Mouse (Mus musculus) MEL (cell line): Measurements from ENCODE around the gene Slc25a4. TPM values are rescaled to one million over a fixed set of nuclear protein-coding genes. Genes with fewer than 3 reads are reported as not detected.

Experiments
- DNase-seq: peaks from one replicate; pipeline ENCODE4 v3.0.0; 2011; ENCODE audit warnings: low read depth, low spot score
- H3K27ac ChIP-seq: 2 replicates; pipeline ENCODE4 v1.5.1; 2012; ENCODE audit warnings: low read depth, mild to moderate bottlenecking, control low read depth, low read length, moderate library complexity; ENCODE audit not compliant: control insufficient read depth
- H3K27me3 ChIP-seq, 2 experiments: fragments of 150-350 bp in 1 of 2; sonication (generic) in 1 of 2; 2 replicates each; pipeline ENCODE4 v1.6.1; 2012; ENCODE audit warnings: low read length in 2 of 2, mild to moderate bottlenecking in 2 of 2, improper control_type of control experiment in 1 of 2, moderate library complexity in 1 of 2; ENCODE audit not compliant: insufficient read depth in 2 of 2, control insufficient read depth in 1 of 2
- H3K36me3 ChIP-seq, 2 experiments: 2 replicates each; pipeline ENCODE4 v1.6.1; 2012 to 2014; ENCODE audit warnings: low read length in 2 of 2, improper control_type of control experiment in 1 of 2, inconsistent platforms in 1 of 2, mild to moderate bottlenecking in 1 of 2; ENCODE audit not compliant: insufficient read depth in 2 of 2, control insufficient read depth in 1 of 2
- H3K4me1 ChIP-seq, 2 experiments: fragments of 150-350 bp in 1 of 2; sonication (generic) in 1 of 2; 2 replicates each; pipeline ENCODE4 v1.6.1; 2012; ENCODE audit warnings: low read length in 2 of 2, improper control_type of control experiment in 1 of 2, mild to moderate bottlenecking in 1 of 2; ENCODE audit not compliant: insufficient read depth in 2 of 2, control insufficient read depth in 1 of 2
- H3K4me3 ChIP-seq, 2 experiments: fragments of 150-350 bp in 1 of 2; sonication (generic) in 1 of 2; 2 replicates each; pipeline ENCODE4 v1.5.1; 2012; ENCODE audit warnings: low read depth in 2 of 2, low read length in 2 of 2, mild to moderate bottlenecking in 2 of 2, moderate library complexity in 2 of 2, control low read depth in 1 of 2, improper control_type of control experiment in 1 of 2; ENCODE audit not compliant: control insufficient read depth in 1 of 2, insufficient read depth in 1 of 2
- H3K79me2 ChIP-seq: 2 replicates; pipeline ENCODE4 v1.6.1; 2012; ENCODE audit warnings: mild to moderate bottlenecking, low read length, moderate library complexity; ENCODE audit not compliant: control insufficient read depth, poor library complexity, insufficient read depth
- H3K9ac ChIP-seq: 2 replicates; pipeline ENCODE4 v1.6.1; 2012; ENCODE audit warnings: low read depth, mild to moderate bottlenecking, control low read depth, low read length, moderate library complexity; ENCODE audit not compliant: control insufficient read depth, poor library complexity, severe bottlenecking
- H3K9me3 ChIP-seq: fragments of 150-350 bp; sonication (generic); replicated peaks from 2 replicates; pipeline ENCODE4 v1.6.1; 2012; ENCODE audit warnings: mild to moderate bottlenecking, low read length, improper control_type of control experiment, moderate library complexity; ENCODE audit not compliant: insufficient read depth
- CHD1 ChIP-seq: IDR thresholded peaks from 2 replicates; pipeline ENCODE4 v1.6.1; 2012; ENCODE audit warnings: low read depth, mild to moderate bottlenecking, inconsistent platforms, low read length, improper control_type of control experiment
- CTCF ChIP-seq, 3 experiments: IDR thresholded peaks in 2 of 3; conservative IDR thresholded peaks in 1 of 3; 2 replicates each; pipeline ENCODE4 v1.5.1; 2011 to 2012; ENCODE audit warnings: low read length in 3 of 3, low read depth in 2 of 3, mild to moderate bottlenecking in 2 of 3, improper control_type of control experiment in 1 of 3, inconsistent platforms in 1 of 3, mixed read lengths in 1 of 3, moderate library complexity in 1 of 3; ENCODE audit not compliant: control insufficient read depth in 1 of 3, insufficient read depth in 1 of 3, poor library complexity in 1 of 3, severe bottlenecking in 1 of 3
- E2F4 ChIP-seq: IDR thresholded peaks from 2 replicates; pipeline ENCODE4 v1.6.1; 2011; ENCODE audit warnings: low read depth, low read length, improper control_type of control experiment, borderline replicate concordance
- ELF1 ChIP-seq: IDR thresholded peaks from 2 replicates; pipeline ENCODE4 v1.6.1; 2014; ENCODE audit warnings: low read depth, mild to moderate bottlenecking, inconsistent platforms, low read length, improper control_type of control experiment, moderate library complexity
- EP300 ChIP-seq, 2 experiments: IDR thresholded peaks; 2 replicates each; pipeline ENCODE4 v1.6.1; 2011; ENCODE audit warnings: improper control_type of control experiment in 2 of 2, low read length in 2 of 2, low read depth in 1 of 2, mild to moderate bottlenecking in 1 of 2
- ETS1 ChIP-seq: IDR thresholded peaks from 2 replicates; pipeline ENCODE4 v1.6.1; 2012; ENCODE audit warnings: low read depth, mild to moderate bottlenecking, inconsistent platforms, low read length, improper control_type of control experiment, moderate library complexity
- GABPA ChIP-seq: IDR thresholded peaks from 2 replicates; pipeline ENCODE4 v1.6.1; 2012; ENCODE audit warnings: low read depth, mild to moderate bottlenecking, inconsistent platforms, low read length, improper control_type of control experiment, moderate library complexity
- JUND ChIP-seq: IDR thresholded peaks from 2 replicates; pipeline ENCODE4 v1.6.1; 2011; ENCODE audit warnings: low read depth, mild to moderate bottlenecking, improper control_type of control experiment, low read length
- KAT2A ChIP-seq: conservative IDR thresholded peaks from 2 replicates; pipeline ENCODE4 v1.6.1; 2012; ENCODE audit warnings: low read depth, low read length, improper control_type of control experiment, inconsistent platforms
- MAX ChIP-seq: IDR thresholded peaks from 2 replicates; pipeline ENCODE4 v1.6.1; 2011; ENCODE audit warnings: low read length, improper control_type of control experiment
- MEF2A ChIP-seq: IDR thresholded peaks from 2 replicates; pipeline ENCODE4 v1.6.1; 2014; ENCODE audit warnings: low read depth, mild to moderate bottlenecking, inconsistent platforms, low read length, improper control_type of control experiment; ENCODE audit not compliant: poor library complexity, insufficient replicate concordance, severe bottlenecking; ENCODE audit errors: extremely low read depth
- MXI1 ChIP-seq: IDR thresholded peaks from 2 replicates; pipeline ENCODE4 v1.6.1; 2011; ENCODE audit warnings: mild to moderate bottlenecking, low read depth, low read length, improper control_type of control experiment
- MYB ChIP-seq: IDR thresholded peaks from 2 replicates; pipeline ENCODE4 v1.6.1; 2011; ENCODE audit warnings: mild to moderate bottlenecking, low read depth, low read length, improper control_type of control experiment
- NELFE ChIP-seq: IDR thresholded peaks from 2 replicates; pipeline ENCODE4 v1.6.1; 2011; ENCODE audit warnings: low read depth, low read length, improper control_type of control experiment
- POLR2AphosphoS2 ChIP-seq: IDR thresholded peaks from 2 replicates; pipeline ENCODE4 v1.6.1; 2011; ENCODE audit warnings: low read length, improper control_type of control experiment
- POLR2AphosphoS5 ChIP-seq: IDR thresholded peaks from 2 replicates; pipeline ENCODE4 v1.6.1; 2012; ENCODE audit warnings: low read depth, borderline replicate concordance, mild to moderate bottlenecking, inconsistent platforms, low read length, moderate library complexity, mixed read lengths
- RAD21 ChIP-seq: IDR thresholded peaks from 2 replicates; pipeline ENCODE4 v1.6.1; 2011; ENCODE audit warnings: mild to moderate bottlenecking, low read depth, low read length, improper control_type of control experiment
- RCOR1 ChIP-seq: IDR thresholded peaks from 2 replicates; pipeline ENCODE4 v1.6.1; 2012; ENCODE audit warnings: low read depth, mild to moderate bottlenecking, inconsistent platforms, low read length, improper control_type of control experiment
- SMC3 ChIP-seq: IDR thresholded peaks from 2 replicates; pipeline ENCODE4 v1.6.1; 2011; ENCODE audit warnings: low read depth, low read length, improper control_type of control experiment
- TAL1 ChIP-seq: IDR thresholded peaks from 2 replicates; pipeline ENCODE4 v1.6.1; 2012; ENCODE audit warnings: mild to moderate bottlenecking, inconsistent platforms, low read length, moderate library complexity, mixed read lengths
- UBTF ChIP-seq: IDR thresholded peaks from 2 replicates; pipeline ENCODE4 v1.6.1; 2012; ENCODE audit warnings: low read depth, mild to moderate bottlenecking, inconsistent platforms, low read length, improper control_type of control experiment, moderate library complexity, borderline replicate concordance; ENCODE audit not compliant: insufficient read depth
- ZC3H11A ChIP-seq: IDR thresholded peaks from 2 replicates; pipeline ENCODE4 v1.6.1; 2012; ENCODE audit warnings: low read depth, mild to moderate bottlenecking, inconsistent platforms, low read length, improper control_type of control experiment
- ZMIZ1 ChIP-seq: IDR thresholded peaks from 2 replicates; pipeline ENCODE4 v1.6.1; 2012; ENCODE audit warnings: low read depth, mild to moderate bottlenecking, inconsistent platforms, low read length, improper control_type of control experiment, moderate library complexity
- ZNF384 ChIP-seq: IDR thresholded peaks from 2 replicates; pipeline ENCODE4 v1.6.1; 2012; ENCODE audit warnings: low read depth, mild to moderate bottlenecking, inconsistent platforms, low read length, improper control_type of control experiment
- polyA plus RNA-seq, 2 experiments: library from polyadenylated mRNA; stranded (reverse) in 1 of 2; unstranded in 1 of 2; fragments of >175 nt in 1 of 2; fragments of >200 nt in 1 of 2; gene quantifications; 2 replicates each; pipeline versions ENCODE4 v1.2.1 to v1.2.4; 2012; ENCODE audit warnings: low replicate concordance in 2 of 2, low read depth in 1 of 2; ENCODE audit not compliant: insufficient read length in 2 of 2, insufficient read depth in 1 of 2, missing spikeins in 1 of 2
- total RNA-seq: library from RNA; depleted of rRNA; stranded (reverse); fragments of 300-350 nt; gene quantifications from 2 replicates; pipeline ENCODE4 v1.2.3, GENCODE M21; 2012

Slc25a4 gene
- total and polyA plus RNA-seq, 3 experiments: 188 to 471 (median 311) TPM

GRCm38 (mm10) chr8:46252456-46252855 is 41.4 kb upstream of the Slc25a4 start:
- Histone ChIP-seq H3K27ac (no peak overlapping the region), H3K79me2 (no peaks in the 10 kb centered on the region), H3K9ac (no peak overlapping the region), H3K9me3 (no peaks in the 10 kb centered on the region), H3K4me3 (no peak overlapping the region), H3K4me1 (no peaks in the 10 kb centered on the region), H3K27me3 (no peaks in the 10 kb centered on the region), H3K36me3 (no peaks in the 10 kb centered on the region)
- TF ChIP-seq CTCF (IDR thresholded peaks at IDR 0.05 in 2 of 3, conservative IDR thresholded peaks at IDR 0.05 in 1 of 3; ENCODE audit: control insufficient read depth in 1 of 3, insufficient read depth in 1 of 3, low read depth in 2 of 3, low read length in 3 of 3, poor library complexity in 1 of 3, severe bottlenecking in 1 of 3) (no peak), MEF2A (no peak), RCOR1 (no peak), EP300 (IDR thresholded peaks at IDR 0.05; ENCODE audit: low read depth in 1 of 2, low read length in 2 of 2) (no peak), NELFE (no peak), ZNF384 (no peak), ELF1 (no peak), CHD1 (no peak), MYB (no peak), RAD21 (no peak), JUND (no peak), POLR2AphosphoS2 (no peak), ZC3H11A (no peak), E2F4 (no peak), ZMIZ1 (no peak), POLR2AphosphoS5 (no peak), MXI1 (no peak), MAX (no peak), ETS1 (no peak)
- no peak for DNase-seq

GRCm38 (mm10) chr8:46251561-46251960 is 40.5 kb upstream of the Slc25a4 start:
- 0 out of 4 replicates have a peak, but pooled peaks cover 0 to 2% of the 10 kb centered on the region in 2 experiments for H3K4me1 ChIP-seq
- no peak overlapping the region for H3K4me3 ChIP-seq
- no peak for DNase-seq
- no peaks in the 10 kb centered on the region for H3K27me3 ChIP-seq
- H3K9me3 ChIP-seq: no peaks in the 10 kb centered on the region
- TF ChIP-seq KAT2A: no peak
- no peak for TF ChIP-seq MEF2A
- no peak for TF ChIP-seq ZC3H11A
- no peak for TF ChIP-seq UBTF
- TF ChIP-seq ZNF384: no peak
- TF ChIP-seq TAL1: no peak
- no peak for TF ChIP-seq EP300 (IDR thresholded peaks at IDR 0.05; ENCODE audit: low read depth in 1 of 2, low read length in 2 of 2)
- no peak for TF ChIP-seq SMC3
- no peak for TF ChIP-seq GABPA
- TF ChIP-seq POLR2AphosphoS2: no peak
- TF ChIP-seq, all 39 proteins: peak for 0
- Histone ChIP-seq H3K9ac (no peak overlapping the region), H3K36me3 (no peaks in the 10 kb centered on the region), H3K79me2 (no peaks in the 10 kb centered on the region), H3K27ac (no peak overlapping the region)
